Mouse (Mus musculus) forebrain, embryonic 15.5 days (tissue): ENCODE data around the gene Vmn1r212. TPM values are rescaled to one million over a fixed set of nuclear protein-coding genes. Genes with fewer than 3 reads are reported as not detected.
"Not testable (repeated sequence)": the region's sequence is repeated elsewhere in the genome, so short reads cannot be mapped to it uniquely, and the experiment has no call there.

Experiments
- ATAC-seq: fragments of 200-750 bp; cut with Nextera tagmentation; replicated peaks from 2 replicates; pipeline ENCODE4 v1.8.0; 2017; ENCODE audit warnings: mild to moderate bottlenecking, moderate TSS enrichment, moderate library complexity
- H3K27ac ChIP-seq: fragments of 300-500 bp; sonication (generic); replicated peaks from 2 replicates; pipeline ENCODE4 v1.5.1; 2015; ENCODE audit warnings: mild to moderate bottlenecking, inconsistent platforms
- H3K27me3 ChIP-seq: fragments of 300-500 bp; sonication (generic); 2 replicates; pipeline ENCODE4 v1.6.1; 2015; ENCODE audit warnings: inconsistent platforms
- H3K36me3 ChIP-seq: fragments of 300-500 bp; sonication (generic); 2 replicates; pipeline ENCODE4 v1.6.1; 2015; ENCODE audit warnings: mild to moderate bottlenecking, inconsistent platforms
- H3K4me1 ChIP-seq: fragments of 300-500 bp; sonication (generic); 2 replicates; pipeline ENCODE4 v1.6.1; 2015; ENCODE audit warnings: inconsistent platforms
- H3K4me2 ChIP-seq: fragments of 300-500 bp; sonication (generic); replicated peaks from 2 replicates; pipeline ENCODE4 v1.6.1; 2015; ENCODE audit warnings: mild to moderate bottlenecking, inconsistent platforms
- H3K4me3 ChIP-seq: fragments of 300-500 bp; sonication (generic); 2 replicates; pipeline ENCODE4 v1.5.1; 2015; ENCODE audit warnings: mild to moderate bottlenecking, inconsistent platforms
- H3K9ac ChIP-seq: fragments of 300-500 bp; sonication (generic); replicated peaks from 2 replicates; pipeline ENCODE4 v1.6.1; 2015; ENCODE audit warnings: mild to moderate bottlenecking, inconsistent platforms
- H3K9me3 ChIP-seq: fragments of 300-500 bp; sonication (generic); 2 replicates; pipeline ENCODE4 v1.6.1; 2016; ENCODE audit warnings: inconsistent platforms
- WGBS: fragments of 180-500 bp; shearing (Covaris S2); methylation state at CpG from one replicate; pipeline ENCODE4 v1.1.7; 2015; ENCODE audit warnings: mixed read lengths; 5-methylcytosine and 5-hydroxymethylcytosine counted together
- polyA plus RNA-seq: library from polyadenylated mRNA; unstranded; fragments of >200 nt; fragmentation: Nextera tagmentation; extraction: Ambion mirVana; gene quantifications from 2 replicates; pipeline ENCODE4 v1.2.1, GENCODE M21; 2015

Gene Vmn1r212
- not detected in 2 replicates for polyA plus RNA-seq

DNA sequence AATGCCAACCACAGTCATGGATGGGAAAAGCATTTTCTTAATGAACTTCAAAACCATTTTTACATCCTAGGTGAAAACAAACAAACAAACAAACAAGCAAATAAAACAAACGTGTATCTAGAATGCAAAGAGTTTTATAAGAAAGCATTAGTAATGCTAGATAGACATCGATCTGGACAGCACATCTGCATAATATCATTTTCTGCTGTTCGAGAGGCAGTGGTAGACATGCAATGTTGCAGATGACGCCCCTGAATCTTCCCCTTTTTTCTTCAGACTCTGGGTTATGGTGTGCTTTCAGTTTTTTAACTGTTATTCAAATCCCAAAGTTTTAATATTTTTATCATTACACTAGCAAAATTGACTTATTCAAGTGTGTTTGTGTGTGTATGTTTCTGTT, at the start of gene Vmn1r212:
TSS of gene Vmn1r212 (minus strand) at position 101 of the 400 bp plus-strand sequence.
- H3K4me3 ChIP-seq = no peak within 1 kb of the TSS
- no peaks in the 10 kb centered on the region for H3K36me3 ChIP-seq
- H3K4me1 ChIP-seq = no peaks in the 10 kb centered on the region
- 87% methylated on average over 4 of the region's 4 CpGs for WGBS
- H3K9me3 ChIP-seq = no peaks in the 10 kb centered on the region
- no peak for ATAC-seq
- no peak within 1 kb of the TSS for H3K4me2 ChIP-seq
- no peaks in the 10 kb centered on the region for H3K27me3 ChIP-seq
- H3K9ac ChIP-seq = no peak within 1 kb of the TSS
- no peak within 1 kb of the TSS for H3K27ac ChIP-seq

DNA sequence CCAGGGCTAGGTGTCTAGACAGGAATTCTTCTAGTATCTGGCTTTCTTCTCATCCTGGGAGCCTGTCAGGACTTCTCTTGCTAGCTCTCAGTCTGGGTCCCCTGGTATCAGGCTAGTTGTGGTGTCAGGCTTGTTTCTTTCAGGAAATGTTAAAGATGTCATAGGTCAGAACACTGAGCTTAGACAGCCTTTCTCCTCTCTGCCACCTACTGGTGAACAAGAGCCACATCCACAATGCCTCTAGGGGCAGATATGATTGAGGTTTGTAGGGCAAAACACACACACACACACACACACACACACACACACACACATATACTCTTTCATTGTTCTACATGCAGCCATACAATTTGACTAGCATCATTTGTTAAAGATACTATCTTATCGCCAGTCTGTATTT, 4.7 kb downstream of the Vmn1r212 start:
- Histone ChIP-seq H3K36me3 (no peaks in the 10 kb centered on the region), H3K4me3 (no peak overlapping the region), H3K27ac (no peak overlapping the region), H3K27me3 (no peaks in the 10 kb centered on the region), H3K4me2 (no peak overlapping the region), H3K4me1 (no peaks in the 10 kb centered on the region), H3K9ac (no peak overlapping the region), H3K9me3 (no peaks in the 10 kb centered on the region)
- WGBS = 100% methylated on average over 1 of the region's 1 CpGs
- no peak for ATAC-seq

DNA sequence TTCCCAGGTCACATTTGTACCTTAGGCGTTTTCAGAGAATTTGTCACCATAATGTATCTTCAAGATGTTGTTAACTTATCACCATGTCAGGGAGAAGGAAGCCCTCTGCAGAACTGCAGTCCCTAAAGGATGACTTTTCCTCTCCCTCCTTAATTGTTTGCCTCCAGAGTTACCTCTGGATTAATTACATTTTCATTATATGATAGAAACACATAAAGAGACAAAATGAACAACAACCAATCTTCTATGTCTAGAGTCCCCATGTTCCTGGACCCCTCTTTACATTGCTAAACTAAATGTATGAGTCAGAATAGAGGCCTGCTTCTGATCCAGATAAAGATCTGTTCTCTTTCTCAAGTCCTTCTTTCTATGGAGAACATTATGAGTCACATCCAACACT, 26.5 kb downstream of the Vmn1r212 start, which contains the start of gene Vmn1r211:
TSS of gene Vmn1r211 (minus strand) at position 101 of the 400 bp plus-strand sequence.
- H3K9me3 ChIP-seq = no peaks in the 10 kb centered on the region
- H3K27ac ChIP-seq = no peak within 1 kb of the TSS
- no peak for ATAC-seq
- no peak within 1 kb of the TSS for H3K4me3 ChIP-seq
- H3K27me3 ChIP-seq = no peaks in the 10 kb centered on the region
- H3K4me1 ChIP-seq = no peaks in the 10 kb centered on the region
- 97% methylated on average over 1 of the region's 1 CpGs for WGBS
- H3K36me3 ChIP-seq = no peaks in the 10 kb centered on the region
- no peak within 1 kb of the TSS for H3K4me2 ChIP-seq
- no peak within 1 kb of the TSS for H3K9ac ChIP-seq

DNA sequence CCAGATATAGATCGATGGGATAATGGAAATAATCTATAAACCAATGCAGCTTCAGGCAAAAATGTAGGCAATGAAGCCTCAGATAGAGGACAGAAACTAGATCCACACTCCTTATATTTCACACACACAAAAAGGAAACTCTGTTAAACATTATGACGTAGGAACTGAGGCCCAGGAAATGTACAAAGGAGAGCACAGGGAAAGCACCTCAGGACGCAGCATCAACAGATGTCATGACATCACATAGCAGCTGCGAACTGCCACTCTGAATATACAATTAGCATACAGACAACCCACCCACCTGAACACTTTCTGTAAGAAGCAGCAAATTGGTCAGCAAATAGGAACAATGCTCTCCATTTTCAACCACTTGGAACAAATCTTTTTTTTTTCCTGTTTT, 29.2 kb downstream of the Vmn1r212 start:
- Histone ChIP-seq H3K4me3 (no peak overlapping the region), H3K4me2 (no peak overlapping the region), H3K36me3 (no peaks in the 10 kb centered on the region), H3K9ac (no peak overlapping the region), H3K4me1 (no peaks in the 10 kb centered on the region), H3K9me3 (no peaks in the 10 kb centered on the region), H3K27ac (no peak overlapping the region), H3K27me3 (no peaks in the 10 kb centered on the region)
- no peak for ATAC-seq
- WGBS = 58% methylated on average over 4 of the region's 4 CpGs

DNA sequence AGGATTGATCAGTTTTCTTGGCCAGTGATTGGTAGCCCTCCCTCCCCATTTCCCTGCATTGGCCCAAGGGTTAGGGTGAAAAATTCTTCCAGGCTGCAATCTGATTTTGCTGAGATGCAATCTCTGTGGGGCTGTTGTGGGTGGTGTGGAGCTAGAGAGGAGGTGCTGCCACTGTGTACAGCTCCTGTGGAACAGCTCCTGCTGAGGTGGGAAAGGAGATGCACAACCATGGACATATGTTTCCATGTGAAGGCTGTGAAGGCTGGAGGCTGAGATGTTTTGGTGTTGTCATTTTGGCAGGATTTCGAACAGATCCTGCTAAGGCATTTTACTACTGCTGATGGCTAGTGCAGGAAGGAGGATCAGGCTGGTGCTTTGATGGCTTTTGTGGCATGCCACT, 37.2 kb downstream of the Vmn1r212 start:
- no peak overlapping the region for H3K9ac ChIP-seq
- H3K4me1 ChIP-seq = no peaks in the 10 kb centered on the region
- H3K4me3 ChIP-seq = no peak overlapping the region
- no peak overlapping the region for H3K27ac ChIP-seq
- no peak for ATAC-seq
- H3K9me3 ChIP-seq = no peaks in the 10 kb centered on the region
- WGBS = 74% methylated on average over 1 of the region's 1 CpGs
- H3K27me3 ChIP-seq = no peaks in the 10 kb centered on the region
- no peaks in the 10 kb centered on the region for H3K36me3 ChIP-seq
- H3K4me2 ChIP-seq = no peak overlapping the region

DNA sequence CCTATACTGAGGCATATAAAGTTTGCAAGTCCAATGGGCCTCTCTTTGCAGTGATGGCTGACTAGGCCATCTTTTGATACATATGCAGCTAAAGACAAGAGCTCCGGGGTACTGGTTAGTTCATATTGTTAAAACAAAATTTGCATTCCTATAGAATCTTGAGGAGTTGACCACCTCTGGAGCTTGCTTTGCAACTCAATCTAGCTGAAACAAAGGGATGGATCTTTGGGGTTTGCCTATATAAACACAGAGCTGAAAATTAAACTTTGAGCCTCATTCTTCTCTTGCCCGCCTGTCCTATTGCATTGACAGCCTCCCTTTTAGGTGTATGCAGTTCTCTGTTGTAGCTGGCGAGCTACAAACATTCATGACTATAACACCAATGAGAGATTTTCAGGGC, 39.7 kb downstream of the Vmn1r212 start:
- not testable (repeated sequence) for H3K36me3 ChIP-seq, H3K4me1 ChIP-seq, ATAC-seq, H3K27ac ChIP-seq, H3K4me2 ChIP-seq, H3K9ac ChIP-seq, H3K4me3 ChIP-seq, H3K9me3 ChIP-seq, H3K27me3 ChIP-seq
- WGBS = 43% methylated on average over 3 of the region's 3 CpGs

Other genes with a start within 250 kb of the Vmn1r212 start
- not detected in 2 replicates for gene Vmn1r207-ps, start 154.6 kb downstream of the Vmn1r212 start, polyA plus RNA-seq
- not detected in 2 replicates for gene Vmn1r208, start 106.8 kb downstream of the Vmn1r212 start, polyA plus RNA-seq
- gene Vmn1r209, start 74.5 kb downstream of the Vmn1r212 start, polyA plus RNA-seq = not detected in 2 replicates
- not detected in 2 replicates for gene Vmn1r210, start 52.9 kb downstream of the Vmn1r212 start, polyA plus RNA-seq
- not detected in 2 replicates for gene Vmn1r211, start 26.6 kb downstream of the Vmn1r212 start, polyA plus RNA-seq
- not detected in 2 replicates for gene Vmn1r213, start 123.5 kb upstream of the Vmn1r212 start, polyA plus RNA-seq
- not detected in 2 replicates for gene Vmn1r214, start 146.2 kb upstream of the Vmn1r212 start, polyA plus RNA-seq
- not detected in 2 replicates for gene Vmn1r215, start 183.8 kb upstream of the Vmn1r212 start, polyA plus RNA-seq
- not detected in 2 replicates for gene Vmn1r217, start 234.0 kb upstream of the Vmn1r212 start, polyA plus RNA-seq
- not detected in 2 replicates for gene Vmn1r218, start 248.9 kb upstream of the Vmn1r212 start, polyA plus RNA-seq